In genomic region chrX:166315251-166315650, GRCm38 (mm10) we compare ENCODE assay signal across 19 mouse cellular contexts.
A peak's percentile ranks its signal among the peaks of the same experiment; 100 is the strongest.
DNase-seq lines count a peak whose midpoint lies in the region; ATAC-seq and TF ChIP-seq lines count a peak whose summit lies in the region.
"Had no signal": no experiment of that assay in that cellular context is flagged by ENCODE, and none has a peak within 500 bp of the region (broad histone marks: within the 10 kb centered on the region; RNA-seq: fewer than 3 reads in every experiment).

No protein-coding gene starts in this region.

- intact Hi-C loops in left cerebral cortex, adult 2 months (cut with DNase I): loop anchor here (5.0 kb wide), 1 partner anchor 73 kb away; no protein-coding TSS in a partner anchor

- H3K4me3 ChIP-seq in forebrain, embryonic 13.5 days: no peak overlapping the region
- no peak overlapping the region for H3K4me3 ChIP-seq in forebrain, embryonic 10.5 days
- no peak overlapping the region for H3K4me3 ChIP-seq in left cerebral cortex, adult 2 months
- H3K4me3 ChIP-seq in cortical plate, adult 2 months (ENCODE audit: insufficient read depth, low read length): no peak overlapping the region
- no peak overlapping the region for H3K4me3 ChIP-seq in midbrain, postnatal 0 days (ENCODE audit: low read depth, low read length)
- H3K4me3 ChIP-seq: gastrocnemius, adult 2 months; midbrain, embryonic 12.5 days had no signal

- H3K27ac ChIP-seq in forebrain, embryonic 13.5 days: peak overlapping the region; percentile 87
- no peak overlapping the region for H3K27ac ChIP-seq in forebrain, embryonic 10.5 days
- peak overlapping the region; percentile 78 for H3K27ac ChIP-seq in left cerebral cortex, adult 2 months
- peak overlapping the region; percentile 87 for H3K27ac ChIP-seq in cortical plate, adult 2 months (ENCODE audit: insufficient read depth, low read length)
- peak overlapping the region; percentile 26; the same call in 1 of the 2 replicates for H3K27ac ChIP-seq in midbrain, postnatal 0 days (ENCODE audit: low read depth, low read length)
- H3K27ac ChIP-seq: gastrocnemius, adult 2 months; stomach, postnatal 0 days had no signal

- ATAC-seq in forebrain, embryonic 13.5 days: no peak
- no peak for ATAC-seq in midbrain, postnatal 0 days (ENCODE audit: low FRiP score)
- ATAC-seq: CD4-positive, CD25-positive, alpha-beta regulatory T cell, adult 4 months; inflammation-experienced regulatory T-cells, adult 6 months had no signal

- H3K9ac ChIP-seq in forebrain, embryonic 13.5 days: no peak overlapping the region
- no peak overlapping the region for H3K9ac ChIP-seq in midbrain, postnatal 0 days (replicated peaks; ENCODE audit: low read length, poor library complexity, severe bottlenecking)
- H3K9ac ChIP-seq: midbrain, embryonic 12.5 days had no signal

- no peak for DNase-seq in forebrain, embryonic 10.5 days (ENCODE audit: extremely low spot score, low spot score)
- no peak for DNase-seq in left cerebral cortex, adult 2 months (ENCODE audit: extremely low spot score in 1 of 2, low spot score in 2 of 2)
- no peak for DNase-seq in left cerebral cortex, adult 9 months (ENCODE audit: low spot score in 2 of 2)
- no peak for DNase-seq in midbrain, postnatal 0 days (ENCODE audit: low spot score)
- DNase-seq in adrenal gland, postnatal 36 days: no peak
- DNase-seq: adrenal gland, postnatal 14 days; cerebellum, adult 9-11 months; gastrocnemius, adult 2 months; kidney, adult 18-20 months; lung, postnatal 4 days; right cerebral cortex, postnatal 14 days; thymus, adult 2 months; thymus, postnatal 4 days had no signal

- no peaks in the 10 kb centered on the region for H3K9me3 ChIP-seq in forebrain, embryonic 13.5 days (replicated peaks)
- H3K9me3 ChIP-seq in forebrain, embryonic 10.5 days: no peaks in the 10 kb centered on the region
- no peaks in the 10 kb centered on the region for H3K9me3 ChIP-seq in midbrain, postnatal 0 days (ENCODE audit: low read length)
- H3K9me3 ChIP-seq: midbrain, embryonic 12.5 days had no signal

- H3K4me2 ChIP-seq in forebrain, embryonic 13.5 days: no peak overlapping the region
- H3K4me2 ChIP-seq in midbrain, postnatal 0 days (ENCODE audit: low read depth, low read length, poor library complexity, severe bottlenecking): no peak overlapping the region
- H3K4me2 ChIP-seq: midbrain, embryonic 12.5 days had no signal

- TF ChIP-seq POLR2A in cortical plate, adult 2 months (IDR thresholded peaks at IDR 0.05; ENCODE audit: extremely low read depth, insufficient read depth, low read length): no peak

- H3K4me1 ChIP-seq in forebrain, embryonic 13.5 days: peaks cover 32% of the 10 kb centered on the region
- peaks cover 6% of the 10 kb centered on the region; the same call in 1 of the 2 replicates for H3K4me1 ChIP-seq in forebrain, embryonic 10.5 days
- peaks cover 4% of the 10 kb centered on the region; the same call in 1 of the 2 replicates for H3K4me1 ChIP-seq in cortical plate, adult 2 months (ENCODE audit: control insufficient read depth, insufficient read depth, low read length)
- H3K4me1 ChIP-seq in midbrain, postnatal 0 days (ENCODE audit: insufficient read depth, low read length): no peaks in the 10 kb centered on the region

- WGBS in forebrain, embryonic 13.5 days: 49% methylated on average over 1 of the region's 1 CpGs
- WGBS in forebrain, embryonic 10.5 days: 97% methylated on average over 1 of the region's 1 CpGs
- 68% methylated on average over 1 of the region's 1 CpGs for whole genome bisulfite sequencing in midbrain, postnatal 0 days

- no peak for TF ChIP-seq CTCF in left cerebral cortex, adult 2 months (IDR thresholded peaks at IDR 0.05)
- TF ChIP-seq CTCF in cortical plate, adult 2 months (IDR thresholded peaks at IDR 0.05; ENCODE audit: extremely low read depth, insufficient read depth, low read length): no peak
- no peak for TF ChIP-seq CTCF in midbrain, postnatal 0 days (IDR thresholded peaks at IDR 0.05)

- H3K27me3 ChIP-seq in forebrain, embryonic 13.5 days: peaks cover 2% of the 10 kb centered on the region; the same call in 1 of the 2 replicates
- H3K27me3 ChIP-seq in forebrain, embryonic 10.5 days (ENCODE audit: poor library complexity, severe bottlenecking): peaks cover 92% of the 10 kb centered on the region
- H3K27me3 ChIP-seq in midbrain, postnatal 0 days (ENCODE audit: insufficient read depth, low read length): no peaks in the 10 kb centered on the region; the same call in 1 of the 2 replicates

- H3K36me3 ChIP-seq in forebrain, embryonic 13.5 days (ENCODE audit: poor library complexity, severe bottlenecking): no peaks in the 10 kb centered on the region
- H3K36me3 ChIP-seq in forebrain, embryonic 10.5 days (replicated peaks): no peaks in the 10 kb centered on the region
- H3K36me3 ChIP-seq in midbrain, postnatal 0 days (ENCODE audit: insufficient read depth, low read length): no peaks in the 10 kb centered on the region
- H3K36me3 ChIP-seq: midbrain, embryonic 12.5 days had no signal
